Mouse (Mus musculus): ENCODE measurements around the gene Gpr62. TPM values are rescaled to one million over a fixed set of nuclear protein-coding genes. Genes with fewer than 3 reads are reported as not detected.

The Gpr62 gene
- polyA plus RNA-seq, 1 experiment, result 0.47 TPM

GRCm38 (mm10) chr9:106451298-106451697 lies 14.4 kb downstream of the Gpr62 start:
- H3K27me3 ChIP-seq (ENCODE audit: control insufficient read depth, insufficient read depth, low read length), result no peaks in the 10 kb centered on the region
- 88% methylated on average over 11 of the region's 11 CpGs for WGBS

DNA sequence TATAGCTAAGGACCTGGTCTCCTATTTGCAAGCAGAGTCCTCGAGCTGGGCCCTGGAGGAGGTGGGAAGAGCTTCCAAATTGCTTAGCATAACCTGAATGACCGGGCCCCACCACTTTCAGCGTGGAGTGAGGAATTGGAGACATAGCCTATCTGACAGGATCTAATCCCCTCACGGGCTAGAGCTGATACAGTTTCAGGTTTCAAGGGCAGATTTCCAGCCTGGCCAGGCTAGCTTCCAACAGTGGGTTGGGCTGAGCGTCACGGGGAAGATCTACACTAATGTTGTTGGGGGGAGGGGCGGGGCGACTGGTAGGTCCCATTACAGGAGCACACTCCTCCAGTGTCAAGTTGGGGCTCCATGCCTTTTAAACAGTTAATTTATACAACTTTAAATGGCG lies 15.1 kb downstream of the Gpr62 start:
- DNase-seq, result no peak
- Histone ChIP-seq H3K4me3 (ENCODE audit: control insufficient read depth, insufficient read depth, low read length) (no peak overlapping the region), H3K36me3 (ENCODE audit: control insufficient read depth, insufficient read depth, low read length) (no peaks in the 10 kb centered on the region), H3K4me1 (replicated peaks; ENCODE audit: control insufficient read depth, insufficient read depth, low read length) (peaks cover 34% of the 10 kb centered on the region), H3K27me3 (ENCODE audit: control insufficient read depth, insufficient read depth, low read length) (no peaks in the 10 kb centered on the region), H3K27ac (ENCODE audit: control insufficient read depth, insufficient read depth, low read length) (no peak overlapping the region)
- TF ChIP-seq CTCF (IDR thresholded peaks at IDR 0.05; ENCODE audit: borderline replicate concordance, control insufficient read depth, extremely low read depth, insufficient read depth, low read length, poor library complexity) (no peak), POLR2A (IDR thresholded peaks at IDR 0.05; ENCODE audit: control insufficient read depth, extremely low read depth, insufficient read depth, low read length, poor library complexity) (no peak)
- WGBS, result 87% methylated on average over 9 of the region's 9 CpGs

More at GRCm38 (mm10) chr9:106451298-106451697, 14.4 kb downstream of the Gpr62 start:
- H3K4me3 ChIP-seq (ENCODE audit: control insufficient read depth, insufficient read depth, low read length), result no peak overlapping the region
- DNase-seq, result no peak
- peaks cover 31% of the 10 kb centered on the region for H3K4me1 ChIP-seq (replicated peaks; ENCODE audit: control insufficient read depth, insufficient read depth, low read length)
- no peak overlapping the region for H3K27ac ChIP-seq (ENCODE audit: control insufficient read depth, insufficient read depth, low read length)
- H3K36me3 ChIP-seq (ENCODE audit: control insufficient read depth, insufficient read depth, low read length), result no peaks in the 10 kb centered on the region
- TF ChIP-seq CTCF (IDR thresholded peaks at IDR 0.05; ENCODE audit: borderline replicate concordance, control insufficient read depth, extremely low read depth, insufficient read depth, low read length, poor library complexity), result no peak
- no peak for TF ChIP-seq POLR2A (IDR thresholded peaks at IDR 0.05; ENCODE audit: control insufficient read depth, extremely low read depth, insufficient read depth, low read length, poor library complexity)

DNA sequence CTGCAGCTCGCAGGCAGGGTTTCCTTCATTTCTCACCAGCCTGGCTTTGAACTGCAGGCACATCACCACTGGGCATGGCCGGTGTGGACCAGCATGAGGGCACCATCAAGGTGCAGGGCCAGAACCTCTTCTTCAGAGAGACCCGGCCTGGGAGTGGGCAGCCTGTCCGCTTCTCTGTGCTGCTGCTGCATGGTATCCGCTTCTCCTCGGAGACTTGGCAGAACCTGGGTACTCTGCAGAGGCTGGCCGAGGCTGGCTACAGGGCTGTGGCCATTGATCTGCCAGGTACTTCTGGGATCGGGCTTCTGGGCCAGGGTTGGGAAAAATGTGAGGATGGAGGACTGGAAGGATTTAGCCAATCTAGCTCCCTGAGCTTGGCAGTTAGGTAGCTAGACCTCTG lies 15.8 kb downstream of the Gpr62 start:
- H3K4me3 ChIP-seq (ENCODE audit: control insufficient read depth, insufficient read depth, low read length), result no peak overlapping the region
- H3K27me3 ChIP-seq (ENCODE audit: control insufficient read depth, insufficient read depth, low read length), result no peaks in the 10 kb centered on the region
- H3K36me3 ChIP-seq (ENCODE audit: control insufficient read depth, insufficient read depth, low read length), result no peaks in the 10 kb centered on the region
- 97% methylated on average over 8 of the region's 8 CpGs for WGBS
- H3K4me1 ChIP-seq (replicated peaks; ENCODE audit: control insufficient read depth, insufficient read depth, low read length), result peaks cover 34% of the 10 kb centered on the region
- H3K27ac ChIP-seq (ENCODE audit: control insufficient read depth, insufficient read depth, low read length), result no peak overlapping the region
- no peak for TF ChIP-seq CTCF (IDR thresholded peaks at IDR 0.05; ENCODE audit: borderline replicate concordance, control insufficient read depth, extremely low read depth, insufficient read depth, low read length, poor library complexity)
- no peak for TF ChIP-seq POLR2A (IDR thresholded peaks at IDR 0.05; ENCODE audit: control insufficient read depth, extremely low read depth, insufficient read depth, low read length, poor library complexity)
- no peak for DNase-seq

DNA sequence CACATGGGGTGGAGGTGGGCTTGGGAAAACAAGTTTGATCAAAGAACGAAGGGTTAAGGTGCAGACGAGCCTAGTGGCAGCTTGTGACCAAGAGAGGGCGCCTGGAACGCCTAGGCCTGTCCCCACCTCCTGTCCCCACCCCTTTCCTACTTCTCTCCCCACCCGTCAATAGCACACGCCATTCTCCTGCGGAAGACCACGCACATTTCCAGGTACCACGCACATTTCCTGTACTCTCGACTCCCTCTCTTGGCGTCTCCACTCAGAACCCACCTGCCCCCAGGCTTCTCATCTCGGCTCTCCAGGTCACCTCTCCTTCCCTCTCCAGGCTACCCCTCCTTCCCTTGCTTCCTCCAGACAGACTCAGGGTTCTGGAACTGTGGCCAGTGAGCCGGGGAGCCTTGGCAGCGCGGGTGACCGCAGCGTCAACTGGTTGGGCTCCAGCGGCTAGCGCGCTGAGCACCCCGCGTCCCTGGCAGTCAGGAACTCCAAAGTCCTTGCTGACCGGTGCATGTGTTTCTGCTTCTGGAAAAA lies 17.2 kb downstream of the Gpr62 start:
- Histone ChIP-seq H3K27ac (ENCODE audit: control insufficient read depth, insufficient read depth, low read length) (no peak overlapping the region), H3K4me3 (ENCODE audit: control insufficient read depth, insufficient read depth, low read length) (peak overlapping the region; percentile 54), H3K27me3 (ENCODE audit: control insufficient read depth, insufficient read depth, low read length) (no peaks in the 10 kb centered on the region), H3K36me3 (ENCODE audit: control insufficient read depth, insufficient read depth, low read length) (no peaks in the 10 kb centered on the region), H3K4me1 (replicated peaks; ENCODE audit: control insufficient read depth, insufficient read depth, low read length) (peaks cover 27% of the 10 kb centered on the region)
- TF ChIP-seq CTCF (IDR thresholded peaks at IDR 0.05; ENCODE audit: borderline replicate concordance, control insufficient read depth, extremely low read depth, insufficient read depth, low read length, poor library complexity) (0 out of 2 replicates have a peak, but pooled peaks have one; percentile 13), POLR2A (IDR thresholded peaks at IDR 0.05; ENCODE audit: control insufficient read depth, extremely low read depth, insufficient read depth, low read length, poor library complexity) (no peak)
- peak; percentile 63 for DNase-seq
- 1% methylated on average over 23 of the region's 23 CpGs for WGBS

DNA sequence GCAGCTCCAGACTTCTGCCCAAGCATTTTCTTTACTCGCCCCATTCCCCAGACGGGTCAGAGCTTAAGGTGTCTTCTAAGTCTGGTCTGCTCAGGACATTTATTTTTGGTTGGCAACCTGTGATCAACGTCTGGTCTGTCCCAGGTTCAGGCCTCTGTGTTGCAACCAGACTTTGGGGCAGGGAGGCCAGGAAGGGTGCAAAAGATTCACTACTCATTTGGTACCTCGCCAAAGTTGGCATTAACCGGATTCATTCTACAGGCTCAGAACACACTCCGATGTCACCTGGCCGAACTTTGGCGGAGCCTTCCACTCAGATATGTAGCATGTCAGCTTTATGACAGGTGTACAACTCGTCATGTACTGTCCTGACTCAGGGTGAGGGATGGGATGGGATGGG lies 17.8 kb downstream of the Gpr62 start:
- 35% methylated on average over 9 of the region's 9 CpGs for WGBS
- Histone ChIP-seq H3K27ac (ENCODE audit: control insufficient read depth, insufficient read depth, low read length) (no peak overlapping the region; the same call in 1 of the 2 replicates), H3K36me3 (ENCODE audit: control insufficient read depth, insufficient read depth, low read length) (no peaks in the 10 kb centered on the region), H3K4me3 (ENCODE audit: control insufficient read depth, insufficient read depth, low read length) (no peak overlapping the region), H3K27me3 (ENCODE audit: control insufficient read depth, insufficient read depth, low read length) (no peaks in the 10 kb centered on the region), H3K4me1 (replicated peaks; ENCODE audit: control insufficient read depth, insufficient read depth, low read length) (peaks cover 25% of the 10 kb centered on the region)
- no peak for DNase-seq
- no peak for TF ChIP-seq CTCF (IDR thresholded peaks at IDR 0.05; ENCODE audit: borderline replicate concordance, control insufficient read depth, extremely low read depth, insufficient read depth, low read length, poor library complexity)
- no peak for TF ChIP-seq POLR2A (IDR thresholded peaks at IDR 0.05; ENCODE audit: control insufficient read depth, extremely low read depth, insufficient read depth, low read length, poor library complexity)

- peaks cover 25% of the 10 kb centered on the region for H3K4me1 ChIP-seq (replicated peaks; ENCODE audit: control insufficient read depth, insufficient read depth, low read length)
- DNase-seq, result peak; percentile 75
- H3K36me3 ChIP-seq (ENCODE audit: control insufficient read depth, insufficient read depth, low read length), result no peaks in the 10 kb centered on the region
- TF ChIP-seq CTCF (IDR thresholded peaks at IDR 0.05; ENCODE audit: borderline replicate concordance, control insufficient read depth, extremely low read depth, insufficient read depth, low read length, poor library complexity) (peak; percentile 84), POLR2A (IDR thresholded peaks at IDR 0.05; ENCODE audit: control insufficient read depth, extremely low read depth, insufficient read depth, low read length, poor library complexity) (no peak)
- WGBS, result under 1% methylated on average over 24 of the region's 24 CpGs
- no peak within 1 kb of the TSS; the same call in 1 of the 2 replicates for H3K27ac ChIP-seq (ENCODE audit: control insufficient read depth, insufficient read depth, low read length)
- peak within 1 kb of the TSS; percentile 54 for H3K4me3 ChIP-seq (ENCODE audit: control insufficient read depth, insufficient read depth, low read length)
- no peaks in the 10 kb centered on the region for H3K27me3 ChIP-seq (ENCODE audit: control insufficient read depth, insufficient read depth, low read length)
These were observed 18.4 kb downstream of the Gpr62 start, which contains the start of the genes Abhd14b and Abhd14a for GRCm38 (mm10) chr9:106447348-106447747. Abhd14b (plus strand) TSS chr9:106447459. Abhd14a (minus strand) TSS chr9:106447678.

Measured in thymus, adult 2 months (tissue).